Mouse (Mus musculus): Measurements from ENCODE around the gene Ttc7.

DNA sequence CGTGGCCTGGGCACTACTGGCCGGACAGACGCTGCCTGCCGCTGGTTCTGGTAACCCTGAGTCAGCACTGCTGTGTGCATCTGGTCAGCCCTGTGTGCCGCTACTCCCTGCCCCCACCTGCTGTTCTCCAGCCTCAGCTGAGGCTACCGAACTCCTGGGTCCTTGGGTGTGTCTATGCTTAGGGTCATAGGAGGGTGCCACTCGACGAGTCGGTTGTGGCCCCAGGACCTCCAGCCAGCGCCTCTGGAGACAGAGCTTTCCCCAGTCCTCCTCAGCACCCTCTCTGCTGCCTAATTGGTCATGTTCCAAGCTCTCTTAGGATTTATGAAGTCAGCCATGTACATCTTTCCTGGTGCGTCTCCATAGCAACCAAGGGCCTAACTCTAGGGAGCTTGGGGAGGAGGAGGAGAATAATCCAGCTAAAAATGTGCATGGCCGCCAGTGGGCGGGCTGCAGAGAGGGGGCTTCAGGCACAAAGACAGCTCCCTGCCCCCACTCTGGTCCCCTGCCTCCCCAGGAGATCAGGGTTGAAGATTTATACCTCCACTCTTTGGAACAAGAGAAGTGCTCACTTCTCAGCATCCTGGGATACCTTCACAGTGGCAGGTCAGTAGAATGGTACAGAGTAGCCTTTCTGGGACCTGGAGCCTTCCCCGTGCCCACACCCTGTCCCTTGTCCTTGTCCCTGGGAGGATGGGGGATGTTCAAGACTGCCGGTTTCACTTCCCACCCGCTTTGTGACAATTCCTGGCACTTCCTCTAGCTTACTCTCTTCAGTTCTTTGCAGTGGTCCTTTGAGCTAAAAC is 95.9 kb downstream of the Ttc7 start:
- TF ChIP-seq CTCF (IDR thresholded peaks at IDR 0.05; ENCODE audit: low read depth) (no peak), EP300 (IDR thresholded peaks at IDR 0.05; ENCODE audit: low read depth) (no peak)
